Mouse (Mus musculus) neural tube, embryonic 14.5 days (tissue): ENCODE measurements around the gene Pla2r1. TPM values are rescaled to one million over a fixed set of nuclear protein-coding genes. Genes with fewer than 3 reads are reported as not detected.

Source experiments
- ATAC-seq: fragments of 200-750 bp; cut with Nextera tagmentation; 2 replicates; pipeline ENCODE4 v1.8.0; 2017; ENCODE audit warnings: low read depth, mild to moderate bottlenecking, moderate TSS enrichment, moderate library complexity
- H3K27ac ChIP-seq: fragments of 300-500 bp; sonication (generic); 2 replicates; pipeline ENCODE4 v1.5.1; 2014; ENCODE audit warnings: low read depth, mild to moderate bottlenecking, control low read depth, low read length, moderate library complexity, mixed read lengths
- H3K27me3 ChIP-seq: fragments of 300-500 bp; sonication (generic); 2 replicates; pipeline ENCODE4 v1.6.1; 2014; ENCODE audit warnings: low read length; ENCODE audit not compliant: control insufficient read depth, insufficient read depth
- H3K36me3 ChIP-seq: fragments of 300-500 bp; sonication (generic); 2 replicates; pipeline ENCODE4 v1.6.1; 2014; ENCODE audit warnings: low read length, mixed read lengths; ENCODE audit not compliant: control insufficient read depth, insufficient read depth
- H3K4me1 ChIP-seq: fragments of 300-500 bp; sonication (generic); 2 replicates; pipeline ENCODE4 v1.6.1; 2014; ENCODE audit warnings: low read length; ENCODE audit not compliant: control insufficient read depth, insufficient read depth
- H3K4me2 ChIP-seq: fragments of 300-500 bp; sonication (generic); 2 replicates; pipeline ENCODE4 v1.6.1; 2014; ENCODE audit warnings: mild to moderate bottlenecking, low read depth, low read length, control low read depth
- H3K4me3 ChIP-seq: fragments of 300-500 bp; sonication (generic); 2 replicates; pipeline ENCODE4 v1.5.1; 2014; ENCODE audit warnings: low read depth, low read length, control low read depth, mixed read lengths
- H3K9ac ChIP-seq: fragments of 300-500 bp; sonication (generic); replicated peaks from 2 replicates; pipeline ENCODE4 v1.6.1; 2014; ENCODE audit warnings: low read depth, mild to moderate bottlenecking, control low read depth, low read length, mixed read lengths
- H3K9me3 ChIP-seq: fragments of 300-500 bp; sonication (generic); 2 replicates; pipeline ENCODE4 v1.6.1; 2016; ENCODE audit warnings: low read length; ENCODE audit not compliant: control insufficient read depth
- WGBS: fragments of 180-500 bp; shearing (Covaris S2); extraction: QIAGEN DNeasy Blood & Tissue Kit; methylation state at CpG from one replicate; pipeline ENCODE4 v1.1.7; 2014; 5-methylcytosine and 5-hydroxymethylcytosine counted together
- polyA plus RNA-seq: library from polyadenylated mRNA; unstranded; fragments of >200 nt; fragmentation: Nextera tagmentation; extraction: Ambion mirVana; gene quantifications from 2 replicates; pipeline ENCODE4 v1.2.1, GENCODE M21; 2014

Gene Pla2r1
- polyA plus RNA-seq, 1 experiment from 2014 or later = 0.51 TPM

- Histone ChIP-seq H3K4me1 (no peaks in the 10 kb centered on the region), H3K4me3 (no peak overlapping the region), H3K4me2 (no peak overlapping the region), H3K36me3 (no peaks in the 10 kb centered on the region), H3K27me3 (no peaks in the 10 kb centered on the region), H3K9ac (no peak overlapping the region), H3K27ac (no peak overlapping the region), H3K9me3 (no peaks in the 10 kb centered on the region)
- no peak for ATAC-seq
- 82% methylated on average over 7 of the region's 7 CpGs for WGBS
Observed at GRCm38 (mm10) chr2:60452376-60452775, 100.7 kb downstream of the Pla2r1 start.

DNA sequence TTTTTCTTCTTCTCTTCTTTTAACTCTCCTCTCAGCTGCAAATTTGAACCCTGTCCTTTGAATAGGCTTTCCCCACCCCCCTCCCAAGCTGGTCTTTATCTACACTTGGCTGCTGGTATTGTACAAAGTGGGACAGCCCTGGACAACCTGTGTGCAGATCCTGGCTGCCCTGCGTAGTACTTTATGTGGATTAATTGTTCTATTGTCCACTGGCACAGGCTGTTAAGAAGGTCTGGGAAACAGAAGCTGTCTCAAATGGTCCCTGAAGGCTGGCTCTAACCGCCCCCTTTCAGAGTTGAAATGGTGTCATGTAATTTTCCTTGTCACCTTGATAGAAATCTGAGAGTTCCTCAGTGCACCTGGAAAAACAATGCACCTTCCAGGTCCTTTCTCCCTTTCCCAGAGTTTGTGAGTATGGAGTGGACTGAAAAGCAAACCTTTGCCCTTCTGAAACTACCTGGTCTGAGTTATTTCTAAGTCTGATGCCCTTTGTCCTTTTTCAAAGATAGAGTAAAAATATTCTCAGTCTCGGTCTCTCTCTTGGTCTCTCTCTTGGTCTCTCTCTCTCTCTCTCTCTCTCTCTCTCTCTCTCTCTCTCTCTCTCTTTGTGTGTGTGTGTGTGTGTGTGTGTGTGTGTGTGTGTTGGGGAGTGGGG lies 101.9 kb downstream of the Pla2r1 start:
- Histone ChIP-seq H3K9ac (no peak overlapping the region), H3K36me3 (no peaks in the 10 kb centered on the region), H3K27me3 (no peaks in the 10 kb centered on the region), H3K9me3 (no peaks in the 10 kb centered on the region), H3K27ac (no peak overlapping the region), H3K4me1 (no peaks in the 10 kb centered on the region), H3K4me3 (no peak overlapping the region), H3K4me2 (no peak overlapping the region)
- no peak for ATAC-seq
- WGBS = 52% methylated on average over 3 of the region's 3 CpGs

GRCm38 (mm10) chr2:60449732-60450131 lies 103.4 kb downstream of the Pla2r1 start:
- ATAC-seq = no peak
- Histone ChIP-seq H3K4me2 (no peak overlapping the region), H3K9me3 (no peaks in the 10 kb centered on the region), H3K4me3 (no peak overlapping the region), H3K4me1 (no peaks in the 10 kb centered on the region), H3K27ac (no peak overlapping the region), H3K27me3 (no peaks in the 10 kb centered on the region), H3K9ac (no peak overlapping the region), H3K36me3 (no peaks in the 10 kb centered on the region)
- WGBS = 84% methylated on average over 6 of the region's 6 CpGs

GRCm38 (mm10) chr2:60444711-60445509 lies 108.2 kb downstream of the Pla2r1 start:
- Histone ChIP-seq H3K27ac (no peak overlapping the region), H3K36me3 (no peaks in the 10 kb centered on the region), H3K27me3 (no peaks in the 10 kb centered on the region), H3K4me1 (no peaks in the 10 kb centered on the region), H3K4me3 (no peak overlapping the region), H3K4me2 (no peak overlapping the region), H3K9ac (no peak overlapping the region), H3K9me3 (no peaks in the 10 kb centered on the region)
- WGBS = 54% methylated on average over 9 of the region's 9 CpGs
- ATAC-seq = peak; percentile 38; the same call in 1 of the 2 replicates

GRCm38 (mm10) chr2:60443279-60443678 lies 109.8 kb downstream of the Pla2r1 start:
- Histone ChIP-seq H3K4me2 (no peak overlapping the region), H3K9ac (no peak overlapping the region), H3K4me1 (no peaks in the 10 kb centered on the region), H3K36me3 (no peaks in the 10 kb centered on the region), H3K9me3 (no peaks in the 10 kb centered on the region), H3K4me3 (no peak overlapping the region), H3K27me3 (no peaks in the 10 kb centered on the region), H3K27ac (no peak overlapping the region)
- 92% methylated on average over 7 of the region's 7 CpGs for WGBS
- ATAC-seq = no peak

DNA sequence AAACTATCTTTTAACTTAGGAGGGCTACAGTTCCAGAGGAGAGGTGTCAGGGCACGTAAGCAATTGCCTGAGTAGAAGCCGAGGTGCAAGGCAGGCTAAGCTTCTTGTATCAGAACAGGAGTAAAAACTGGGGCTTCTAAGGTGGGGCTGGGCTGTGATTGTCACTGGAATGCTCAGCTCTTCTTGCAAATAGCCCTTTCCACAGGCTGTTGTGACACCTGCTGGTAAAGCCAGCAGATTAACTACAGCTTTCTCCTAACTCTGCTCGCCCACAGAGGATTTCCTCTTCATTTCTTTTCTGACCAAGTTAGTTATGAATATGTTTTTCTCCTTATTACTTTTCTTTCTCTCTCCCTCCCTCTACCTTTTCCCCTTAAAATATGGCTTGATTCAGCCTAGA lies 111.2 kb downstream of the Pla2r1 start:
- ATAC-seq = no peak
- WGBS = 24% methylated on average over 3 of the region's 3 CpGs
- no peak overlapping the region for H3K27ac ChIP-seq

GRCm38 (mm10) chr2:60436802-60437201 lies 116.3 kb downstream of the Pla2r1 start:
- no peaks in the 10 kb centered on the region for H3K27me3 ChIP-seq
- WGBS = 48% methylated on average over 5 of the region's 5 CpGs
- H3K36me3 ChIP-seq = no peaks in the 10 kb centered on the region
- no peaks in the 10 kb centered on the region for H3K9me3 ChIP-seq
- no peak overlapping the region for H3K27ac ChIP-seq
- H3K4me3 ChIP-seq = no peak overlapping the region
- H3K4me1 ChIP-seq = no peaks in the 10 kb centered on the region
- H3K4me2 ChIP-seq = no peak overlapping the region
- ATAC-seq = no peak
- H3K9ac ChIP-seq = no peak overlapping the region

More for the DNA sequence above, 111.2 kb downstream of the Pla2r1 start:
- no peak overlapping the region for H3K9ac ChIP-seq
- H3K27me3 ChIP-seq = no peaks in the 10 kb centered on the region
- no peak overlapping the region for H3K4me3 ChIP-seq
- H3K4me2 ChIP-seq = no peak overlapping the region
- H3K36me3 ChIP-seq = no peaks in the 10 kb centered on the region
- H3K4me1 ChIP-seq = no peaks in the 10 kb centered on the region
- H3K9me3 ChIP-seq = no peaks in the 10 kb centered on the region

DNA sequence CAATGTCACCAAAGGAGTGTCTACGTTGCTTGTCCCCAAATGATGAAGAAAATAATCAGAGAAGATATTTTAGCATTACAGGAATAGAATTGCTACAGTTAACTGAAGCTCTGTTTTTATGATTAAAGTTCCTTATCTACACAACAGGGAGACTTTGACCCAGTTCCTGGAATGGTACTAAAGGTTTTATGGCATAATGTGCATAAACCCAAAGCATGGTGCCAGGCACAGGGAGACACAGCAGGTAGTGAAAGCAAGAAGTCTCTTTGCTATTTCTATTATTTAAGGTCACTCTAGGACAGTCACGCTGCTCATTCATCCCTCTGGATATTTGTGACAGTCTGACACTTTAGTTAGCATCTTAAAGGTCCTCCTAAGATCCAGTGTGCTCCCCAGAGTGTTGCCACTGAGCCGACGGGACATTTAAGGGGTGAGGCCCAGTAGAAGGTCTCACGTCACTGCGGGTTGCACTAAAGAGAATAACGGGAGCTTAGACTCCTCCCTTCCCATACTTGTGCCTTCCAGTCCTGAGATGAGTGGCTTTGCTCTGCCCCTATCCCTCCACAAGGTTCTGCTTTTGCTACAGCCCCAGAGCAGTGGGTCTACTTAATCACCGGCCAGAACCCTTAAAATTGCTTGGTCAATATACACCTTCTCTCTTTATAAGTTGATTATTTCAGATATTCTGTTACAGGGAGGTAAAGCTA lies 122.6 kb downstream of the Pla2r1 start:
- WGBS = 72% methylated on average over 8 of the region's 8 CpGs
- Histone ChIP-seq H3K36me3 (no peaks in the 10 kb centered on the region), H3K27me3 (no peaks in the 10 kb centered on the region), H3K27ac (no peak overlapping the region), H3K4me1 (no peaks in the 10 kb centered on the region), H3K4me3 (no peak overlapping the region), H3K4me2 (no peak overlapping the region), H3K9ac (no peak overlapping the region), H3K9me3 (no peaks in the 10 kb centered on the region)
- ATAC-seq = no peak

DNA sequence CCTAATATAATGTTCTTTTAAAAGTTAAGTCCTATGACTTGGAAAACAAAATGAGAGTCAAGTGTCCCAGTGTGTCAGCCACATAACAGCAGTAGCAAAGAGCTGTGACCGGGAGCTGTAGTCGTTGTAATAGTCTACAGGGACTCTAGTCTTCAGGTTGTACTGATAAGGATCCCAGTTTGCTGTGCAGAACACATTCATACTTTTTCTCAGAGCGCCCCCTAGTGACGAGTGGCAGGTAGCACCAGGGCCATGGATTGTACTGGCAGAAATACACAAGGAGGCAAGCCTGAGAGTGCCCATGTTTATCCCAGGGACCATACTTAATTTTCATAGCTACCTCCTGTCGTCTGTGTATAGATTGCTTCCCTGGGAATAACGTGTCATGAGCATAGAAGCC lies 135.0 kb downstream of the Pla2r1 start:
- no peak overlapping the region for H3K9ac ChIP-seq
- H3K4me3 ChIP-seq = no peak overlapping the region
- no peak overlapping the region for H3K27ac ChIP-seq
- H3K9me3 ChIP-seq = no peaks in the 10 kb centered on the region
- H3K36me3 ChIP-seq = no peaks in the 10 kb centered on the region
- 7% methylated on average over 6 of the region's 6 CpGs for WGBS
- H3K27me3 ChIP-seq = no peaks in the 10 kb centered on the region
- ATAC-seq = peak; percentile 63
- no peaks in the 10 kb centered on the region for H3K4me1 ChIP-seq
- no peak overlapping the region for H3K4me2 ChIP-seq
